Mouse (Mus musculus) layer of hippocampus, postnatal 14 days (tissue): Measurements from ENCODE around the gene Crhr2. TPM values are rescaled to one million over a fixed set of nuclear protein-coding genes. Genes with fewer than 3 reads are reported as not detected.

Experiments
- DNase-seq, 2 experiments: peaks; one replicate each; pipeline ENCODE4 v3.0.0; 2021 to 2022; ENCODE audit warnings: low spot score in 2 of 2, mixed read lengths in 1 of 2
- total RNA-seq, 2 experiments: library from RNA; stranded (reverse); gene quantifications; 2 replicates each; pipeline ENCODE4 v1.2.3; 2021

Crhr2 gene
- total RNA-seq, 2 experiments from 2014 or later = 3.5 to 4.1 TPM

- DNase-seq = no peak
These were observed 78.3 kb downstream of the Crhr2 start for GRCm38 (mm10) chr6:55054491-55054890.

- DNase-seq = no peak
These were observed 83.6 kb downstream of the Crhr2 start for GRCm38 (mm10) chr6:55049186-55049585.

GRCm38 (mm10) chr6:55045326-55045725 lies 87.5 kb downstream of the Crhr2 start:
- no peak for DNase-seq

GRCm38 (mm10) chr6:55044542-55044941 lies 88.3 kb downstream of the Crhr2 start:
- no peak for DNase-seq

GRCm38 (mm10) chr6:55043206-55043605 lies 89.6 kb downstream of the Crhr2 start:
- DNase-seq = no peak

Other genes with a start within 250 kb of the Crhr2 start
- 1 to 10 TPM; 4.3 to 5.6 TPM for gene Nod1, start 160.4 kb downstream of the Crhr2 start, total RNA-seq
- gene Ggct, start 140.1 kb downstream of the Crhr2 start, total RNA-seq = 10 to 100 TPM; 33.3 to 42.4 TPM
- gene Gars, start 95.0 kb downstream of the Crhr2 start, total RNA-seq = 100 to 1,000 TPM; 148 to 151 TPM
- under 1 TPM in 1 of 2 experiments, not detected in 1; 0.83 TPM for gene Inmt, start 42.0 kb upstream of the Crhr2 start, total RNA-seq
- gene Mindy4, start 70.4 kb upstream of the Crhr2 start, total RNA-seq = 10 to 100 TPM in 1 of 2 experiments, 1 to 10 TPM in 1; 10.0 to 11.9 TPM
- gene Aqp1, start 203.4 kb upstream of the Crhr2 start, total RNA-seq = 10 to 100 TPM in 1 of 2 experiments, 1 to 10 TPM in 1; 1.5 to 16.2 TPM
- gene Ghrhr, start 243.3 kb upstream of the Crhr2 start, total RNA-seq = not detected